Mouse (Mus musculus): Measurements from ENCODE around the gene Nxpe2. TPM values are rescaled to one million over a fixed set of nuclear protein-coding genes. Genes with fewer than 3 reads are reported as not detected.

The Nxpe2 gene
- polyA plus RNA-seq, 1 experiment from 2014 or later, result 2.8 TPM

- Histone ChIP-seq H3K9ac (no peak overlapping the region), H3K4me1 (no peaks in the 10 kb centered on the region), H3K9me3 (no peaks in the 10 kb centered on the region), H3K27ac (replicated peaks) (no peak overlapping the region), H3K27me3 (replicated peaks) (no peaks in the 10 kb centered on the region), H3K4me2 (no peak overlapping the region), H3K4me3 (no peak overlapping the region), H3K36me3 (no peaks in the 10 kb centered on the region)
- 54% methylated on average over 2 of the region's 2 CpGs for WGBS
- ATAC-seq (ENCODE audit: extremely low read depth, insufficient number of reproducible peaks, low FRiP score, low TSS enrichment), result no peak
Observed at GRCm38 (mm10) chr9:48294754-48295153, 58.5 kb downstream of the Nxpe2 start.

DNA sequence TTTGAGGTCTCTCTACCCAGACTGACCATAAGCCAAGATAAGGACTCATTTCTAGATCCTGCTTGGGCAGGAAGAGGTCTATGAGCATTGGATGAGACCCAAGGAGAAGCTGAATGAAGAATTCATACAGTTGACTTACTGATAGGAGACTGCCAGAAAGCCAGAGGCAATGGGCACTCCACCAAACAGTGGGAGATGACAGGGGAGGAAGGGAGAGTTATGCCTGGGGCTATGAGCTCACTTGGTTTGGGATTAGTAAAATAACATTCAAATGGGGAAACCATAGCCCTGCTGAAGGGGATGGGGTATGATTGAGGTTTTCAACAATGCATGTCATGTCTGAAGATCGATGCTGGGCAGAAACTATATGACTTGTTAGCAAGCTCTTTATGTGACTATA is 63.0 kb downstream of the Nxpe2 start:
- no peak overlapping the region for H3K9ac ChIP-seq

DNA sequence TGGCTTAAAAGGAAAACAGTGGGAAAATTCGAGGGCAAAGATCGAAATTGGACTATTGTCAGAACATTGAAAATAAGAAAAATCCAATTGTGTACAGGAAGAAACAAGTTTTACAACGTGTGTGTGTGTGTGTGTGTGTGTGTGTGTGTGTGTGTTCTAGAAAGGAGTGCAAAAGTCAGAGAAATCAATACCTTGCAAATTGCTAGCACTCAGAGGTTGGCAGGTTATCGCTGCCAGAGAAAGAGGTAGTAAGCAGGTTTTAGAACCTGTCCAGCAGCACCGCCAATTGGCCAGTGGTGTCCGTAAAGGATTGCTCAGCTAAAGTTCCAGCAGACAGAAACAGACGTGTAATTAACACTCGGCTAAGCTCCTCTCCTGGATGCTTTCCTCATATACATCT is 69.0 kb downstream of the Nxpe2 start:
- Histone ChIP-seq H3K4me1 (no peaks in the 10 kb centered on the region), H3K27me3 (replicated peaks) (no peaks in the 10 kb centered on the region), H3K4me3 (no peak overlapping the region), H3K27ac (replicated peaks) (no peak overlapping the region), H3K9ac (no peak overlapping the region), H3K36me3 (no peaks in the 10 kb centered on the region), H3K4me2 (no peak overlapping the region), H3K9me3 (no peaks in the 10 kb centered on the region)
- no peak for ATAC-seq (ENCODE audit: extremely low read depth, insufficient number of reproducible peaks, low FRiP score, low TSS enrichment)
- WGBS, result 81% methylated on average over 8 of the region's 8 CpGs

More for the DNA sequence above, 63.0 kb downstream of the Nxpe2 start:
- Histone ChIP-seq H3K36me3 (no peaks in the 10 kb centered on the region), H3K9me3 (no peaks in the 10 kb centered on the region), H3K27ac (replicated peaks) (no peak overlapping the region), H3K27me3 (replicated peaks) (no peaks in the 10 kb centered on the region), H3K4me2 (no peak overlapping the region), H3K4me1 (no peaks in the 10 kb centered on the region), H3K4me3 (no peak overlapping the region)
- 85% methylated on average over 1 of the region's 1 CpGs for WGBS
- no peak for ATAC-seq (ENCODE audit: extremely low read depth, insufficient number of reproducible peaks, low FRiP score, low TSS enrichment)

GRCm38 (mm10) chr9:48276831-48277230 is 76.4 kb downstream of the Nxpe2 start:
- Histone ChIP-seq H3K27ac (replicated peaks) (no peak overlapping the region), H3K9me3 (no peaks in the 10 kb centered on the region), H3K4me2 (no peak overlapping the region), H3K4me3 (no peak overlapping the region), H3K9ac (no peak overlapping the region), H3K36me3 (no peaks in the 10 kb centered on the region), H3K27me3 (replicated peaks) (no peaks in the 10 kb centered on the region), H3K4me1 (no peaks in the 10 kb centered on the region)
- WGBS, result 82% methylated on average over 15 of the region's 15 CpGs
- no peak for ATAC-seq (ENCODE audit: extremely low read depth, insufficient number of reproducible peaks, low FRiP score, low TSS enrichment)

Other genes with a start within 250 kb of the Nxpe2 start
- gene Nxpe4, start 191.4 kb downstream of the Nxpe2 start, polyA plus RNA-seq (2015; fragmentation: Nextera tagmentation; extraction: Ambion mirVana), result 3.0 and 3.3 TPM in 2 replicates
- 92.2 and 95.7 TPM in 2 replicates for gene Rexo2, start 127.2 kb upstream of the Nxpe2 start, polyA plus RNA-seq (2015; fragmentation: Nextera tagmentation; extraction: Ambion mirVana)
- 80.1 and 86.7 TPM in 2 replicates for gene Rbm7, start 141.8 kb upstream of the Nxpe2 start, polyA plus RNA-seq (2015; fragmentation: Nextera tagmentation; extraction: Ambion mirVana)
- 27.4 and 29.4 TPM in 2 replicates for gene Gm5617, start 142.0 kb upstream of the Nxpe2 start, polyA plus RNA-seq (2015; fragmentation: Nextera tagmentation; extraction: Ambion mirVana)